Mouse (Mus musculus) MEL (cell line): ENCODE results near the gene Zic2.

Source experiments
- CHD2 ChIP-seq: IDR thresholded peaks from 2 replicates; pipeline ENCODE4 v1.6.1; 2011; ENCODE audit warnings: low read length, improper control_type of control experiment
- CTCF ChIP-seq, 3 experiments: IDR thresholded peaks in 2 of 3; conservative IDR thresholded peaks in 1 of 3; 2 replicates each; pipeline ENCODE4 v1.5.1; 2011 to 2012; ENCODE audit warnings: low read length in 3 of 3, low read depth in 2 of 3, mild to moderate bottlenecking in 2 of 3, improper control_type of control experiment in 1 of 3, inconsistent platforms in 1 of 3, mixed read lengths in 1 of 3, moderate library complexity in 1 of 3; ENCODE audit not compliant: control insufficient read depth in 1 of 3, insufficient read depth in 1 of 3, poor library complexity in 1 of 3, severe bottlenecking in 1 of 3
- E2F4 ChIP-seq: IDR thresholded peaks from 2 replicates; pipeline ENCODE4 v1.6.1; 2011; ENCODE audit warnings: low read depth, low read length, improper control_type of control experiment, borderline replicate concordance
- JUND ChIP-seq: IDR thresholded peaks from 2 replicates; pipeline ENCODE4 v1.6.1; 2011; ENCODE audit warnings: low read depth, mild to moderate bottlenecking, improper control_type of control experiment, low read length
- KAT2A ChIP-seq: conservative IDR thresholded peaks from 2 replicates; pipeline ENCODE4 v1.6.1; 2012; ENCODE audit warnings: low read depth, low read length, improper control_type of control experiment, inconsistent platforms
- MXI1 ChIP-seq: IDR thresholded peaks from 2 replicates; pipeline ENCODE4 v1.6.1; 2011; ENCODE audit warnings: mild to moderate bottlenecking, low read depth, low read length, improper control_type of control experiment
- MYC ChIP-seq: IDR thresholded peaks from 2 replicates; pipeline ENCODE4 v1.6.1; 2011; ENCODE audit warnings: low read depth, mild to moderate bottlenecking, low read length, improper control_type of control experiment, moderate library complexity
- NELFE ChIP-seq: IDR thresholded peaks from 2 replicates; pipeline ENCODE4 v1.6.1; 2011; ENCODE audit warnings: low read depth, low read length, improper control_type of control experiment
- POLR2A ChIP-seq, 2 experiments: IDR thresholded peaks; 2 replicates each; pipeline ENCODE4 v1.6.1; 2011 to 2012; ENCODE audit warnings: low read length in 2 of 2, mild to moderate bottlenecking in 2 of 2, control low read depth in 1 of 2, improper control_type of control experiment in 1 of 2, low read depth in 1 of 2, moderate library complexity in 1 of 2; ENCODE audit not compliant: control insufficient read depth in 1 of 2, insufficient read depth in 1 of 2, poor library complexity in 1 of 2
- RAD21 ChIP-seq: IDR thresholded peaks from 2 replicates; pipeline ENCODE4 v1.6.1; 2011; ENCODE audit warnings: mild to moderate bottlenecking, low read depth, low read length, improper control_type of control experiment
- SMC3 ChIP-seq: IDR thresholded peaks from 2 replicates; pipeline ENCODE4 v1.6.1; 2011; ENCODE audit warnings: low read depth, low read length, improper control_type of control experiment
- USF1 ChIP-seq: IDR thresholded peaks from 2 replicates; pipeline ENCODE4 v1.6.1; 2014; ENCODE audit warnings: low read depth, mild to moderate bottlenecking, inconsistent platforms, low read length, improper control_type of control experiment, moderate library complexity
- ZNF384 ChIP-seq: IDR thresholded peaks from 2 replicates; pipeline ENCODE4 v1.6.1; 2012; ENCODE audit warnings: low read depth, mild to moderate bottlenecking, inconsistent platforms, low read length, improper control_type of control experiment

GRCm38 (mm10) chr14:122483024-122483385 lies 7.8 kb downstream of the Zic2 start:
- TF ChIP-seq POLR2A (IDR thresholded peaks at IDR 0.05; ENCODE audit: control insufficient read depth in 1 of 2, insufficient read depth in 1 of 2, low read depth in 1 of 2, low read length in 2 of 2, poor library complexity in 1 of 2) = no peak
- TF ChIP-seq USF1 = no peak
- TF ChIP-seq JUND = no peak
- no peak for TF ChIP-seq CTCF (IDR thresholded peaks at IDR 0.05 in 2 of 3, conservative IDR thresholded peaks at IDR 0.05 in 1 of 3; ENCODE audit: control insufficient read depth in 1 of 3, insufficient read depth in 1 of 3, low read depth in 2 of 3, low read length in 3 of 3, poor library complexity in 1 of 3, severe bottlenecking in 1 of 3)
- no peak for TF ChIP-seq ZNF384
- TF ChIP-seq KAT2A = no peak
- TF ChIP-seq RAD21 = no peak
- no peak for TF ChIP-seq NELFE
- TF ChIP-seq CHD2 = no peak
- TF ChIP-seq MYC = no peak
- no peak for TF ChIP-seq MXI1
- TF ChIP-seq SMC3 = no peak
- no peak for TF ChIP-seq E2F4
